Mouse (Mus musculus) thymus, postnatal 25 days (tissue): Measurements from ENCODE around the gene Shtn1.

ENCODE experiments used
- DNase-seq: peaks from one replicate; pipeline ENCODE4 v3.0.0; 2022

Shtn1 gene

DNA sequence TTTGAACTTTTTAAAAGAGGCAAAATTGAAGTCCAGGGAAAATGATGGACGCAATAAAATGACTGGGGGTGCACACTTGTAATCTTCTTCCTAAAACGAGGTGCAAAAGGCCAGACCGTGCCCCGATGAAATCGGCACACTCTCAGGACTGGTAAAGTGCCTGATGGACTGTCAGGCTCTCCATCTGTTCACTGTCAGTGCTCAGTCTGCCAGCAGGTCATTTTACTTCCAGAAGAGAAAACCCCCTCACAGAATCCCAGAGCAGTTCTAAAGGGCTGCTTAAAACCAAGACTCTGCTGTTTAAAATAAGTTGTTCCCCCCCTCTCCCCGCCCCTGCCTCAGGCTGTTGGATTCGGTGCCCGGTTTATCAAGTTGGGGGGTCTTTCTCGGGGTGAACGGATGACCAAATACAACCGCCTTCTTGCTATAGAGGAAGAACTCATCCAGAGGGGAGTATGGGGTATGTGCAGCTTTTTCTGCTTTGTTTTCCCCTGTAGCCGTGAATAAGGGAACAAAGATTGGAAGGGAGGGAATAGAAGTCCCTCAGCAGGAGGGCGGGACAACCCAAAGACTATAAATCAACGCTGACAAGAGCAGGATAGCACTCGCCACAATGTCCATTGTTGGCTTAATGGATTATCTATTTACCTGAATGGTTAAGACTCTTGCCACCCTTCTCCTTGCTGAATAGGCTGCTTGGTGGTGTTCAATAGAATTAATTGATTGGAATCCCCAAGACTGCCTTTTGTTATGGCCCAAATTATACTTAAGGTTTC, 107.0 kb downstream of the Shtn1 start:
- DNase-seq = no peak

DNA sequence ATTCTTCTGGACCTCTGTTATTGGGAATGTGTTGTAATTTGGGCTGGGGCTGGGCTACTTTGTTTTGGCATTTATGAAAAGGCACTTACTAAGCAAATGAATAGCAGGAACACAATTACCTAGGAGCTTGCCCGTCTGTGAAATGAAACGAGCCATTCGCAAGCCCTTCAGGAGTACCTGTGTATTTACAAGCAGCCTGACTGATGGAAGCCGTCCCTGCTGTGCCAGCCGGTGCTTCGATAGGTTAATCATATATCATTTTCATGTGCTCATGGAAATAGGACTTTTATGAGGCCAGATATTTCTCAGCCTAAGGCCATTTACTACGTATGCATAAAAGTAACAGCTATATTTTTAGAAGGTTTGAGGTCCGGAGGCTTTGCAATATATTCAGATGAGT, 112.9 kb downstream of the Shtn1 start:
- DNase-seq = no peak

DNA sequence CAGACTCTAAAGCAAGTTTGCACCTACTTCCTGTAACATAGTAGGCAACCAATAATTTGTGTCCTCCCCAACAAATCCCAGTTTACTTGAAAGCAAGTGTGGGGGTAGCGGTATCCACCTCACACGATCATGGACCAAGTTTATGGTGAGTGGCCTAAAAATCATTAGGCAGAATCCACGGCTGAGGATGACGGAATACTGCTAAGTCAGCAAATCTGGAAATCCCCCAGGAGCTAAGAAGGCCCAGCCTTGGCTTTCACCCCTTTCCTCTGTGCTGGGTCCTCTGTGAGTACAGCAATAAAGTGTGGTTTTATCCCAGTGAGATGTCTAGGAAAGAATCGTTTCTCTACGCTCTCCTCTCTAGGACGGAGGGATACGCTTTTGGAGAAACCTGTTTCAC, 121.1 kb downstream of the Shtn1 start:
- no peak for DNase-seq

GRCm38 (mm10) chr19:58952236-58952635, 123.7 kb downstream of the Shtn1 start:
- DNase-seq = no peak

DNA sequence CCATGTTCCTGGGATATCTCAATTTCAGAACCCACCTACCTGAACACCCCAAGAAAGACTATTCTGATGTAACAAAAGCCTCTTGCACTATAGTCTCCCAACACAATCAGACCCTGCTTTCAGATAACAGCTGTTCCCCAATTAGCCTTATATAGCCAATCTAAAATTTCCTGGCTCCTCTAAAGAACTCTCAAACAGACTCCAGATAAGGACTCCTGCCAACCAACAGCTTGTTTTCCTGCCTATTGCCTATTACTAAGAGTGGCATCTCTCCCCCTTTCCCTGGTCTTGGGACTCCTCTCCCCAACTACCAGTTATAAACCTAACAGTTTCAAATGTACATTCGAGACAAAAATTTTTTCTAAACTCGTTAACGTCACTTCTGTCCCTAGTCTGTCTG, 124.4 kb downstream of the Shtn1 start:
- DNase-seq = no peak

GRCm38 (mm10) chr19:58945959-58946358, 129.9 kb downstream of the Shtn1 start:
- no peak for DNase-seq

DNA sequence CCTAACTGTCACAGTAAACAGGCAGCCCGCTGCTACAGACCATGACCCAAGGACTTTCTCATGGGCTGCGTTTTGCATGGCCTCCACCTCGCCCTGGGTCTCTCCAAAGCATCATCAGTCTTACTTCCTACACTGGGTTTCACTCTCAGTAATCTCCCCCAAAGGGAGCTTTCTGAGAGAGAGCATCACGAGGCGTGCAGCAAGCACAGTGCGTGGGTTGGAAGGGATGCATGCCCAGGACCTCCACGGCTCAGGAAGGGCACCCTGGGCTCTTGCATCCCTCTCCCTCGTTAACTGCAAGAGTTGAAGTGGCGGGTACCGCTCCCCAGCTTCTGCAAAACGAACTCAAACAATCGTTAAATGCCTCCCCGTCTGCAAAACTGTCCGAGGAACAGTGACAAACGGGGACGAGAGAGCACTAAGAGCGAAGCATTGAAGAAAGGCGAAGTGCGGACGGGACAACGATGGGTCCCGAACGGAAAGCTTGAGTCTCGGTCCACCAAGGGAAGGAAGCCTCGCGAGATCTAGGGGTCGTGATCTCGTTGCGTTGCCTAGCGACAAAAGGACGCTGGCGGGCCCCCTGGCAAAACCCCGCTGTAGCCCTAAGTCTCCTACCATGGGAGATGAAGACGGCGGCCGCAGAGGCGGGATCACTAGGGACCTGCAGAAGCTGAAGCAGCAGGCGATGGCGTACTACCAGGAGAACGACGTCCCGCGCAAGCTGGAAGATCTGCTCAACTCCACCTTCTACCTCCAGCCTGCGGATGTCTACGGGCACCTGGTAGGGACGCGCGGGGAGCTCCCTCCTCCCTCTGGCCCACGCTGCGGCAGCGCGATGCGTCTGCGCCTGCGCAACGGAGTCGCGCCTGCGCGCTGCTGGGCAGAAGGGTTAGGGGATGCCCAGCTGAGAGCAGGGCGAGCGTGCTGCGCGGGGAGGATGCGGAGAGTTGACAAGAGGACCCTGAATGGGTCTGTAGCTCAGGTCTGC, 132.8 kb downstream of the Shtn1 start, which contains the start of the genes Eno4 and Hspa12a:
Gene Eno4, plus strand, starts transcription at position 585 of the 988 bp plus-strand sequence.
Gene Hspa12a, minus strand, starts transcription at position 814 of the 988 bp plus-strand sequence.
- DNase-seq = peak; percentile 95

GRCm38 (mm10) chr19:58933062-58933461, 142.8 kb downstream of the Shtn1 start:
- no peak for DNase-seq

- DNase-seq = no peak
These were observed 144.7 kb downstream of the Shtn1 start for GRCm38 (mm10) chr19:58931081-58931800.
